Mouse (Mus musculus) T-helper 1 cell (primary cell): ENCODE data around the gene Rnf123.

Source experiments
- in situ Hi-C: fragments of 300-600 bp; cut with MboI, MseI; formaldehyde crosslinking; loops from one replicate; pipeline ENCODE4 v1.15.1; 2025; ENCODE audit warnings: high pct_unique_total_duplicates

The Rnf123 gene

DNA sequence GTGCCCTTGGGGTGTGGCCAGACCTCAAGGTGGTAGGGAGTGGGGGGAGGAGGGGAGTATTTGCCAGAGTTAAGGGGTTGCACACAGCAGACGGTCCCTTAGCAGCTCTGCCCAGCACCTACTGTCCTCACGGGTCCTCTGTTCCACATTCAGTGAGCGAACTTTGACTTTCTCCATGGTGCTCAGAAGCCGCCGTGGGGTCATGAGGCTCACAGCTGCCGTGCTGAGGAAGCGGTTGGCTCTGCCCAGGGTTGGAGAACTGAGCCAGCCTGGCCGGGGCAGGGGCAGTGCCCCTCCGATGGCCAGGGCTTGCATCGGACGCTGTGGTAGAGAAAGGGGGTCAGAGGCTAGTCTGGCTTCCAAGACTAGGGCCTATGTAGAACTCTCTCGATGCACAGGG, 19.8 kb downstream of the Rnf123 start:
- in situ Hi-C loops: no loop called here

DNA sequence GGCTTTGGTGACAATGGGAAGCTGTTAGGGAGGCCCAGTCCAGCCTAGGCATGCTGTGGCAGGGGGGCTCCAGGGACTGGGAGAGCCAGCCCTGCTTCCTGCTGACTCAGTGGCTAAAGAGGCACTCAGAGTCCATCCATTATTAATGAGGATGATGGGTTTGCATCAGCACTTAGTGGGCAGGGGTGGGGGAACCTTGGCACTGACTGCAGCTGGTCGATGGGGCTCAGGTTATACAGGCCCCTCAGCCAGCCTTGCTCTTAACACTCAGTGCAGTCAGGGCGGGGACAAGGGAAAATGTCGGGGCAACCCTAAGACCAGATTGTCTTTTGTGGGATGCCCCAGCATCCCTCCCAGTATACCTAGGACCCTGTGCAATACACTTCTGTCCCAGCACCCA, 21.0 kb downstream of the Rnf123 start:
- in situ Hi-C loops: no loop called here

DNA sequence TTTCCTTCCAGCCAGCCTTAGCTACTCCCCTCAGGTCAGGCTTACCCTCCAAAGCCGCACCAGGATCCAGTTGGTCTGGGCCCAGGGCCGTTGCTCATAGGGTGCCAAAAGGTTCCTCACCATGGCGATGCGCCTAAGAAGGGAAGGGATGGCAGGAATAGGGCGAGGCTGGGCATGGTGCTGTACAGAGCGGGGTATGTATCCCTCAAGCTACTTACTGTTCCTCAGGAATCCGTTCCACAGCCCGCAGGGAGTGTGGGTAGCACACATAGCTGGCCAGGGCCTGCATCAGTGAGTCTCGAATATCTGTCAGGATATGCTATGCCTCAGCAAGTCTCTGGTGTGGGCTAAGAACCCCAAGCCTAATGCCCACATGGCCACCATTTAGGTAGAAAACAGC, 24.9 kb downstream of the Rnf123 start:
- in situ Hi-C loops: loop anchor here (5.0 kb wide), 1 partner anchor 41 kb away; no protein-coding TSS in a partner anchor

DNA sequence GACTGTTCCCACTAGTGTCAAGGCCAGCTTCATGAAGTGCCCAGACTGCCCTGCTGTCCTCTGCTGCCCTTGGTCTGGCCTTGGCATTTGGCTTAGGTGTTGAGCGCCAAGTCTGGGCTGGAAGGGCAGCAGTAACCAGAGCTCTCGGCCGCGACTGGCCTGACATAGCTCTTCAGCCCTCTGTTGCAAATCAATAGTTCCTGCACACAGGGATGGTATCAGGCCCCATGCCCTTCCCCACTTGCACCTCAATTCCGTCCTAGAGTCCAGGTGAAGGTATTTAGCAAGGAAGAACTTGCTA, 25.9 kb downstream of the Rnf123 start:
- in situ Hi-C loops: loop anchor here (5.0 kb wide), 1 partner anchor 40 kb away; no protein-coding TSS in a partner anchor

DNA sequence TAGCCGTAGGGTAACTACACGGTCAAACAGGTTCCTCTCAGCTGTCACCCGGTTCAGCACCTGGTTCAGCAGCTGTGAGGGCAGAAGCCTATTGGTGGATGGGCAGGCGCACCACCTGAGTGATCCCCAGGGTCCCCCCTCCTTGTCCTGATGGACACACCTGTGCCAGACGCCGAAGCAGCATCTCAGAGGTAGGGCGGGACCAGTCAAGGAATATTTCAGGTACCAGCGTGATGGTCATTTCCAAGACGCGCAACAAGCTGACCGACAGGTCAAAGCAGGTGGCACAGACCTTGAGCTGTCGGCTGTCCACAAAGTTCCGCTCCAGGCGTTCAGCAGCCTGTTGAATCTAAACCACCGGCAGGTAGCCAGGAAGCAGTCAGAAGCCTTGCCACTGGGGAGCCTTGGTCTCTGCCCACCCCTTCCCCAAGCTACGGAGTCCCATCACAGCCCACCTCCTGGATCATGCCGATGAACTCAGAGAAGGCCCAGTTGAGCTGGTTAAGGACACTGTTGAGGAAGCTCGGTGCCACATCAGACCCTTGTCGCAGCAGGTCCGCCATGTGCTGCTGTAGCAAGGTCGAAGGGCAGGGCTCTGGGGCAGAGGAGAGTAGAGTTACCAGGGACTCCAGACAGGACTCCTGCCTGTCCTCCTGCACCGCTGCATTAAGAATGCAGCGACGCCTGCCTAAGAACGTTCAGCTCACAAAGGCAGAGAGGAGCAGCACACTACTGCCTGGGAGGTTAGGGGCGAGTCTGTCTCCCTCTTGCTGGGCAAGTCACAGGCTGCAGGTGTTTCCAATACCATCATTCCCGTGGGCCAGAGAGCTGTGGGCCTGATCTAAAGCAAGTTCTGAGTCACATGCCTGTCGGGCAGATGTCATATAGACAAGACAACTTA, 26.5 kb downstream of the Rnf123 start:
- in situ Hi-C loops: loop anchor here (5.0 kb wide), 1 partner anchor 39 kb away; no protein-coding TSS in a partner anchor

DNA sequence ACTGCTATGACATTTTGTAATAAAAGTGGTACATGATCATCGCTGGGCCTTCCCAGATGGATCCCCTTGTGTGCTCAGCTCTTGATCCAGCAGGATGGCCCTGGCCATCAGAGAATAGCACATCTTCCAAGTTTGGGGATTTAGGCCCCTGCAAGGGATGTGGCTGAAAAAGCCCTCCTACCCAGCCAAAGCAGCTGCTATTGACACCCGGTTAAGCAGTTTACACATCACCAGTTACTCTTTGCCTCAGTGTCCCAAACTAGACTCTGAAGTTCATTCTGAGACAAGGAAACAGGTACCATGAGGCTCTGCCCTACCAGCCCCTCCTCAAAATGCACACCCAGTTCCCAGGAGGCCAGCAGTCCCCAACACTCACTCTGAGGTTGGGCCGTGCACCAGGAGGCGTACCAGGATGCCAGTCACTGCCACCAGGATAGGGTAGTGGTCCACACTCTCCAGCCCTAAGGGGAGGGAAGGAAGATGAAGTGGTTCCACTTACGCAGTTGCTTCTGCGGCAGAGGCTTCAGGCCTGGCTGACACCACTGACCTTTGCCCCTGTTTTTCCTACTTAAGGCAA, 27.4 kb downstream of the Rnf123 start:
- in situ Hi-C loops: loop anchor here (5.0 kb wide), 1 partner anchor 38 kb away; no protein-coding TSS in a partner anchor

DNA sequence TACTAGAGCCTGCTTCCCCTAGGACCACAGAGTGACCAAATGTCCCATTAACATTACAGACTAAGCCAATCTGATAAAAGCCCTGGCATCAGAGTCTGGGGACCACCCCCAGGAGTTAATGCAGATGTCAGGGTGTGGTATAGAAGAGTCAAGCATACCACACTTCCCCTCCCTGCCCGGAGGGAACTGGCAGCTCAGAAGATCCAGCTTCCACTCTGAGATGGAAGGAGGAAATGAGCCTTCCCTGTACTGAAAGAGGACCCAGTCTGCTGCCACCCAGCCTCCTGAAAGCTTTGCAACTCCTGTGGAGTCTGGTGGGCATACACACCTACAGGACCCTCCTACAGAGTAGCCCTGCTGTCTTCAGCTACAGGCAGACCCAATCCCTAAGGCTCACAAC, 28.1 kb downstream of the Rnf123 start:
- in situ Hi-C loops: loop anchor here (5.0 kb wide), 1 partner anchor 38 kb away; no protein-coding TSS in a partner anchor

DNA sequence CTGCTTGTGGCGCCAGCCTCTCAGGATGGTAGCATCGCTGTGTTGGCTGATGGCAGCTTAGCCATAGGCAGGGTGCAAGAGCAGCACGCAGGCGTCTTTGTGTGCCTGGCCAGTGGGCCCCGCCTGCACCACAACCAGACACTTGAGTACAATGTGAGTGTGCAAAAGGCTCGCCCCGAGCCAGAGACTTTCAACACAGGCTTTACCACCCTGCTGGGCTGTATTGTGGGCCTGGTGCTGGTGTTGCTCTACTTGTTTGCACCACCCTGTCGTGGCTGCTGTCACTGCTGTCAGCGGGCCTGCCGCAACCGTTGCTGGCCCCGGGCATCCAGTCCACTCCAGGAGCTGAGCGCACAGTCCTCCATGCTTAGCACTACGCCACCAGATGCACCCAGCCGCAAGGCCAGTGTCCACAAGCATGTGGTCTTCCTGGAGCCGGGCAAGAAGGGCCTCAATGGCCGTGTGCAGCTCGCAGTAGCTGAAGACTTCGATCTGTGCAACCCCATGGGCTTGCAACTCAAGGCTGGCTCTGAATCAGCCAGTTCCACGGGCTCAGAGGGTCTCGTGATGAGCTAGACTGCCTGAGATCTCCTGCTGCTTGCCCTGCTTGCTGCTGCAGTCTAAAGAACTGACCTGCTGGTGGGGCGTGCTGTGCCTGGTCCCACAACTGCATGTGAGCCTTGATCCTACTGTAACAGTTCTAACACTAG, 28.7 kb downstream of the Rnf123 start:
- in situ Hi-C loops: loop anchor here (5.0 kb wide), 1 partner anchor 37 kb away; no protein-coding TSS in a partner anchor

DNA sequence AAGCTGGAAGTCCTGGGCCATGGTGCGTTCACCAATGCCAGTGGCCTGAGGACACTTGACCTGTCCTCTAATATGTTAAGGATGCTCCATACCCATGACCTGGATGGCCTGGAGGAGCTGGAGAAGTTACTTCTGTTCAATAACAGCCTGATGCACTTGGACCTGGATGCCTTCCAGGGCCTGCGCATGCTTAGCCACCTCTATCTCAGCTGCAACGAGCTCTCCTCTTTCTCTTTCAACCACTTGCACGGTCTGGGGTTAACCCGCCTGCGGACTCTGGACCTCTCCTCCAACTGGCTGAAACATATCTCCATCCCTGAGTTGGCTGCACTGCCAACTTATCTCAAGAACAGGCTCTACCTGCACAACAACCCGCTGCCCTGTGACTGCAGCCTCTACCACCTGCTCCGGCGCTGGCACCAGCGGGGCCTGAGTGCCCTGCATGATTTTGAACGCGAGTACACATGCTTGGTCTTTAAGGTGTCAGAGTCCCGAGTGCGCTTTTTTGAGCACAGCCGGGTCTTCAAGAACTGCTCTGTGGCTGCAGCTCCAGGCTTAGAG, 29.4 kb downstream of the Rnf123 start:
- in situ Hi-C loops: no loop called here

DNA sequence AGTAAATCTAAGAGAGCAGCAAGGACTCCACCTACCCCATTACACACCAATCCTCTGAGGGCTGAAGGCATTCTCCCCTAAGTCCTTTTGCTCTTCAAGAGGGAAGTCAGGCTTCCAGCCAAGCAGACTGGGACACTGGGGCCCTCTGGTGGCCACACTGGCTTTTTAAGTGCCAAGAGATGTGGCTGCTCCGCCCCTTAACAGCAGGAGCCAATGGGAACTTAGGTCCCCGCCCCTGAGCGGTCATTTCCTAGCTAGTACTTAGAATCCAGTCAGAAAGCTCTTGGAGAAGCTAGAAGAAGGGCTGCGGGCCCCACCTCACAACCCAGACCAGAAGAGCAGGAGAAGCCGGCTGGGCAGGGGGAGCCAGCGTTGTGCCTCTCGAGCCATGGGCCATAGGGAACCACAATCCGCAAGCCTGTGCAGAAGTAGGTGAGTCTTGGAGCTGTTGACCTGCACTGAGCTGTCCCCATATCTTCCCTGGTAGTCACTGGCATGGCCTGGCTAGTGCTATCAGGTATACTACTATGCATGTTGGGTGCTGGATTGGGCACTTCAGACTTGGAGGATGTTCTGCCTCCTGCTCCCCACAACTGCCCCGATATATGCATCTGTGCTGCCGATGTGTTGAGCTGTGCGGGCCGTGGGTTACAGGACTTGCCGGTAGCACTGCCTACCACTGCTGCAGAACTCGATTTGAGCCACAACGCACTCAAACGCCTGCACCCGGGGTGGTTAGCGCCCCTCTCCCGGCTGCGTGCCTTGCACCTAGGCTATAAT, 30.1 kb downstream of the Rnf123 start, which contains the start of gene Amigo3:
Amigo3 (plus strand) TSS at position 275 of the 780 bp plus-strand sequence.
- in situ Hi-C loops: no loop called here

DNA sequence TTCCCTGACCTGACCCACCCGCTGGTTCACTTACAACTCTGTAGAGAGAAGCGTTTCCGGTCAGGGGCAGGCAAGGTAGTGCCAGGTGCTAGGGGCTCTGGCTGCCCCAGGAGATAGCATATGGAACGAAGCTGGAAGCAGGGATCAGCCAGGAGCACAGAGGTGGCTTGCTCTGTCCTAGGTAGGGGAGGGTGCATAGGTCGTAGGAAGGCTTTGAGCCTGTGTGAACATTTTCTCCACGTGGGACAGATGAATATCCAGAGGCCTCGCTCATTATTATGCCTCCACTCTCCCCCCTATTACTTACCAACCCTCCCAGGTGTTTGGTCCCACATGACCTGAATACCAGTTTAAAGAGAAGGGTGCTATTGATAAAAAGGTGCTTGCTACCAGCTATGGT, 30.7 kb downstream of the Rnf123 start:
- in situ Hi-C loops: no loop called here

DNA sequence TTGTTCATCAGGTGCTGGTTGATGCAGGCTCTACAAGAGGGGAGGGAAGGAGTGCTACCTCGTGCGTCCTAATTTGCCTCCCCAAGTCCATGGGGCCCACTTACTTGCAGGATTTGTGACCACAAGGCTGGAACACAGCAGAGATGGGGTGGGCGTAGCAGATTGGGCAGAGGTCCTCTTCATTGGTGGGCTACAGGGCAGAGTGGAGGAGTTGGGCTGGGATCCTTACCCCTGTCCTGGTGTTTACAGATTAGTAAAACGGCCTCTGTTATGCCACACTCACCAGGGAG, 31.3 kb downstream of the Rnf123 start:
- in situ Hi-C loops: no loop called here

DNA sequence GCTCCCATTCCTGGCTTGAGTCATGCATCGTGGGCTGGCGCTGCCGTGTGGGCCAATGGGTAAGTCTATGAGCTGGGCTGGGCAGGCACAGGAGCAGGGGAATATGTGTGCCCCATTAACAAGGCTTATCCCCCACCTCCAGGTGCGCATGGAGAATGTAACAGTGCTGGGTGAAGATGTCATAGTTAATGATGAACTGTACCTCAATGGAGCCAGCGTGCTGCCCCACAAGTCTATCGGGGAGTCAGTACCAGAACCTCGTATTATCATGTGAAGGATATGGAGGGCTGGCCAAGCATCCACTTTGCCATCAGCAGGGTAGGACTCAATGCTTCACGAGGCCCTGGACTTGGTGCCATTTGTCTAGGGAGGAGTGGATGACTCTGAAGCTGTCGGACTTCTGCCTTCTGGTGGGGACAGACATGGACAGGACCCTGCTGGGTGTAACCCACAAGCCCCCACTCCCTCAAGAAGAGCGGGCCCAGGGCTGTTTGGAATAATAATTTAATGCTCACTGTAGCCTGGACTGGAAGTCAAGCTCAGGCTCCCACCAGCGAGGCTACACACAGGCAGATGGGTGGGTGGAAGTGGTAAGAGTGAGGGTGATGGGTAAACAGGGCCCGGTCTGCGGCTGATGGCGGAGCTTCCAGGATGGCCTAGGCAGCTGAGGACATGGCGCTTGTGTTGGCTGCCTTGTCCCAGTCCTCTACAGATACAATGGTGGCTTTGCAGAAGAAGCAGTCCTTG, 31.8 kb downstream of the Rnf123 start:
- in situ Hi-C loops: no loop called here

DNA sequence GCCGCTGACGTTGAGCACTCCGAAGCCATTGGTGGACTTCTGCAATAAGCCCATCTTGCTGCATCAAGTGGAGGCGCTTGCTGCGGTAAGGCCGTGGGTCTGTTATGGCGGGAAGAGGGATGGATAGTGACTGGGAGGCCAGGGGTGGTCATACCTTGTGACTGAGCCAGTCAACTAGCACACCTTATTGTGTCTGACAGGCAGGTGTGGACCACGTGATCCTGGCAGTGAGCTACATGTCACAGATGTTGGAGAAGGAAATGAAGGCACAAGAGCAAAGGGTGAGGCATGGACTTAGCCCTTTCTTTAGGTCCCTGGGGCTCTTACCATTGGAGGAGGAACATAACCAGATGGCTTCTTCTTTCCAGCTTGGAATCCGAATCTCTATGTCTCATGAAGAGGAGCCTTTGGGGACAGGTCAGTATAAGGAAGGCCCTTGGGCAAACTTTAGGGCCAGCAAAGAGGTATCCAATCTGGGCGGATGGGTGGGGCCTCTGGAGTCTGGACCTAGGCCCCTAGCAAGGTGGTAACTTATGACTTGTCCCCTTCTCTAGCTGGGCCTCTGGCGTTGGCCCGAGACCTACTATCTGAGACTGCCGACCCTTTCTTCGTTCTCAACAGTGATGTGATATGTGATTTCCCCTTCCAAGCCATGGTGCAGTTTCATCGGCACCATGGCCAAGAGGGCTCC, 33.4 kb downstream of the Rnf123 start:
- in situ Hi-C loops: loop anchor here (10.0 kb wide), 1 partner anchor 1265 kb away; the partner anchor contains the start of gene Rad54l2

DNA sequence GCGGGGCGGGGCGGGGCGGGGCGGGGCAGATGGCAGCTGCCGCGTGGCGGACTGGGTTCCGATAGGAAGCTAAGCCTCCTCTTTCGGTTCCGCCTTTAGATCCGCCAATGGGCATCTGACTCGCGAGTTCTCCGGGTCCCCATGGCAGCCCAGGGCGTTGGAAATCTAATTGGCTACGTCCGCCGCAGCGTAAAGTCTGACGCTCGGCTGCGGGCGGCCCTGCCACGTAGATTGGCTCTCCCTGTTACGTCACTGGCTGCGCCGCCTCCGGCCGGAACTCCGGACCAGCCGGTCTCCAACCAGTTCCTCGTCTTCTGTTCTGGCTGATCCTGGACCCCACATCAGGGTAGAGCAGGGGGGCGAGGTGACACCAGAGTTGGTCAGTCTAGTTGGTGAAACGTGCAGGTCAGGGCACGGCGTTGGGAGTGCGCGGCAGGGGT, 34.1 kb downstream of the Rnf123 start, which contains the start of gene Gmppb:
Gmppb (plus strand) TSS at position 227 of the 440 bp plus-strand sequence.
- in situ Hi-C loops: loop anchor here (10.0 kb wide), 1 partner anchor 1264 kb away; the partner anchor contains the start of gene Rad54l2

DNA sequence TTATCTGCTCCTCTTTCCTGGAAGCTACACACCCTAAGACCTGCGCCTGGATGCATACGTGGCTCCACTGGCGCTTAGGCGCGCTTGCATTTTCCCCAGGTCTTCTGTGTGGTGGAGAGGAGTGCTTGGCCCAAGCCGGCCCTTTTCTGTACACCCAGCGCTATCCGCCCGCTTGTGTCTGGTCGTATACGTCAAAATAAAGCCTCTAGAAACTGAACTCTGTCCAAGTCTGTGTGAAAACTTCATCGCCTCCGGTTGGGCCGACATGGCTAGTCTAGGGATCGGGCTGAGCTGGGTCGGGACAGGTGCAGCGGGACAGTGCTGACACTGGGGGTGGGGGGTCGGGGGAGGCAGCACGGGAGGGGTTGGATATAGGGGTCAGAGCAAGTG, 34.6 kb downstream of the Rnf123 start:
- in situ Hi-C loops: loop anchor here (10.0 kb wide), 1 partner anchor 1264 kb away; the partner anchor contains the start of gene Rad54l2

DNA sequence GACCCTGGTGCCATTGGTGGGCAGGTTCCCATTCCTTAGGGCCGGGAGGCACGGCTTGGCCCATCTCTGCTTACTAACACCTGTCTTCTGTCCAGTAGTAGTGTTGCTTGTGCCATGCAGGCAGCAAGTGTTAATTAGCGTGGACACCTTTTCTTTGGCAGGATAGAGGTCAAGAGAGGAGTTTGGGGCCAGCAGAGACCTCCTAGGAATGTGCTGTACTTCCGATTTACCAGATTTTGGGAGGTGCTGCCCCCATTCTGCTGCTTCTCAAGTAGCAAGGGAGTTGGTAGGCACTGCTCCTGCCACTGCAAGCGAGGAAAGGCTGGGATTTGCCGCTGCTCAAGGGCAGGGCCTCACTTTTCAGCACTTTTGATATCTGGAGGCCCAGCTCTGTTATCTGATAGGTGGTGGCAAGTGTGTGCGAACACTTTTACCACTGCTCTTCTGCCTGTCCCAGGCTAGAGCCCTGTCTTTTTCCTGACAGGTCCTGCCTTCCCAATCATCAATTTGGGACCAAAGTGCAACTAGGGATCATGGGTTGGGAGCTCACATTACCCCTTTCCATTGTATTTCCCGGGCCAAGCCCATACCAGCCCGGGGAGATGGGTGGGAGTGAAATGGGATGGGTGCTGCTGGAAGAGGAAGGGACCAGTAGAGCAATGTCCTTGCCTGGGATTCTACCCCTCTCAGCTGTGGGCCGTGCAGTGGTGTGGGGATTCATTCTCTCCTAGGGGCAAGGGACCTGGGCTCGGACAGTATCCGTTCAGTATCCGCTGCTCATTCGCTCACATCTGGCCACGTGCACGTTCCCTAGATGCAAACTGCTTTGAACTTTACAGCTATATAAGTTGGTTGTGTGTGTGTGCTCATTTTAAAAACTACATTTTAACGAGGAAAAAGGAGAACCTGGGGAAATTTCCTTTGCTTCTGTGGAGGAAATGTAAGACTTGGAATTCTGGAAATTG, 35.3 kb downstream of the Rnf123 start:
- in situ Hi-C loops: loop anchor here (10.0 kb wide), 1 partner anchor 1263 kb away; the partner anchor contains the start of gene Rad54l2

DNA sequence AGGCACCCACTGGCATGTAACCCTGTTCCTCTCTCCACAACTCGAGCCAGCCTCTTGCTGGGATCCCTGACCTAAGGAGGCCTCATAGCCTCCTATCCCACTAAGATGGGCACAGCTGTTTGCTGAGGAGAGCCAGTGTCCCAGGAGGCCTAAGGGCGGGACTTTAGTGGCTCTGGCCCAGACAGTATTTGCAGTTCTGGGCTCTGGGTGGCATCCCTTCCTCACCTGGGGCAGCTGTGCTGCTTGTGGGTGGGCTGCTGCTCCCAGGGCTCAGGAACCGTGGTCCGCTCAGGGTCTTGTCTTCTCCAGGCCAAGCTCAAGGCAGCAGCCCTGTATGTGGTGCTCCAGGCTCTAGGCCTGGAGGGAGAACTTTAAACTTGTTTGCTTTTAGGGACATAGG, 36.6 kb downstream of the Rnf123 start:
- in situ Hi-C loops: loop anchor here (10.0 kb wide), 1 partner anchor 1262 kb away; the partner anchor contains the start of gene Rad54l2
